Mouse (Mus musculus) adipose tissue, adult 10 weeks (tissue): Measurements from ENCODE around the gene 4931428L18Rik. TPM values are rescaled to one million over a fixed set of nuclear protein-coding genes. Genes with fewer than 3 reads are reported as not detected.

Experiments used
- polyA plus RNA-seq: library from polyadenylated mRNA; stranded (reverse); fragments of 350-450 nt; fragmentation: Illumina TruSeq; extraction: RNeasy Lipid Tissue Mini Kit (QIAGEN cat#74804); gene quantifications from one replicate; pipeline ENCODE4 v1.2.3, GENCODE M21; 2014; ENCODE audit warnings: low read depth, low replicate concordance

Gene 4931428L18Rik
- polyA plus RNA-seq = 4.0 TPM

GRCm38 (mm10) chr1:31222564-31222963 lies at the start of gene 4931428L18Rik, which contains the start of gene Pih1d3:
TSS of gene 4931428L18Rik (minus strand) at chr1:31222684.
TSS of gene Pih1d3 (plus strand) at chr1:31222838.

DNA sequence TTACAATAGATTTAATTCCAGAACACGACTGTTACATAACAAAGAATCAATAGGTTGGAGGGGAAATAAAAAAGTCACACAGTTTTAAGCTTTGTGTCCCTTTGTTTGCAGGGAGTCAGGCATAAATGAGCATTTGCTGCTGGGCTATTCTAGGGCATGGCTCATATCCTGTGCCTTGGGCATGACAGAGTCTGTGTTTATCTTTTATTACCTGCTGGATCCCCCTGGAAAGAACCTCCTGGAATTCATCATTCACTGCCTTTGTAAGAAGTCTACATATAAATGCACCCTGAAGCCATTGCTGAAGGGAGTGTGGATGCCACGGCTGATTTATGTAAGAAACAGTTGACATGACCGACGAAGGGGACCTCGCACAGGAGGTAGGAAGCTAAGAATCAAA lies 46.4 kb downstream of the 4931428L18Rik start, which contains the start of gene Lgsn:
TSS of gene Lgsn (plus strand) at position 301 of the 400 bp plus-strand sequence.

GRCm38 (mm10) chr1:30977868-30978267 lies 244.6 kb downstream of the 4931428L18Rik start, which contains the start of gene AC153137.1:
TSS of gene AC153137.1 (minus strand) at chr1:30977968.

Other genes with a start within 250 kb of the 4931428L18Rik start
- not detected for gene AC153137.1, start 244.7 kb downstream of the 4931428L18Rik start, polyA plus RNA-seq
- not detected for gene Lgsn, start 46.3 kb downstream of the 4931428L18Rik start, polyA plus RNA-seq
- gene Pih1d3, start 154 bp upstream of the 4931428L18Rik start, polyA plus RNA-seq = 0.29 TPM